Mouse (Mus musculus) kidney, adult 9 months (tissue): ENCODE measurements around the gene Zic4.

ENCODE experiments used
- DNase-seq: peaks from one replicate; pipeline ENCODE4 v3.0.0; 2022

The Zic4 gene

GRCm38 (mm10) chr9:91361856-91362601, at the start of gene Zic4:
Zic4 (plus strand) TSS chr9:91362413.
- DNase-seq: peak; percentile 32

GRCm38 (mm10) chr9:91347591-91347990, 14.6 kb upstream of the Zic4 start:
- no peak for DNase-seq

GRCm38 (mm10) chr9:91348746-91349145, 13.5 kb upstream of the Zic4 start:
- DNase-seq: no peak

GRCm38 (mm10) chr9:91350211-91350791, 11.9 kb upstream of the Zic4 start:
- no peak for DNase-seq

GRCm38 (mm10) chr9:91350861-91351291, 11.3 kb upstream of the Zic4 start:
- no peak for DNase-seq

- DNase-seq: no peak
Observed at GRCm38 (mm10) chr9:91351361-91351760, 10.9 kb upstream of the Zic4 start.

- no peak for DNase-seq
Observed at GRCm38 (mm10) chr9:91351961-91352411, 10.2 kb upstream of the Zic4 start.

GRCm38 (mm10) chr9:91352786-91353185, 9.4 kb upstream of the Zic4 start:
- DNase-seq: no peak

GRCm38 (mm10) chr9:91353551-91354433, 8.4 kb upstream of the Zic4 start:
- DNase-seq: no peak

- DNase-seq: no peak
Observed at GRCm38 (mm10) chr9:91354434-91355269, 7.6 kb upstream of the Zic4 start.

GRCm38 (mm10) chr9:91355270-91355589, 7.0 kb upstream of the Zic4 start:
- DNase-seq: no peak

GRCm38 (mm10) chr9:91355629-91356352, 6.4 kb upstream of the Zic4 start:
- DNase-seq: no peak

GRCm38 (mm10) chr9:91356353-91356740, 5.9 kb upstream of the Zic4 start:
- no peak for DNase-seq

- no peak for DNase-seq
Observed at GRCm38 (mm10) chr9:91357321-91357720, 4.9 kb upstream of the Zic4 start.

- no peak for DNase-seq
Observed at GRCm38 (mm10) chr9:91358851-91359687, 3.1 kb upstream of the Zic4 start.

GRCm38 (mm10) chr9:91360151-91361032, 1.8 kb upstream of the Zic4 start:
- DNase-seq: no peak

- no peak for DNase-seq
Observed at GRCm38 (mm10) chr9:91361033-91361855, 969 bp upstream of the Zic4 start.

- no peak for DNase-seq
Observed at GRCm38 (mm10) chr9:91363011-91363730, 958 bp downstream of the Zic4 start.

- DNase-seq: no peak
Observed at GRCm38 (mm10) chr9:91363814-91364126, 1.6 kb downstream of the Zic4 start.
